Mouse (Mus musculus) E14TG2a.4 (cell line): ENCODE data around the gene Unc45b.
"Not testable (repeated sequence)": the region's sequence is repeated elsewhere in the genome, so short reads cannot be mapped to it uniquely, and the experiment has no call there.

ENCODE experiments used
- CTCF ChIP-seq: conservative IDR thresholded peaks from 2 replicates; pipeline ENCODE4 v1.5.1; 2014; ENCODE audit warnings: low read length
- NANOG ChIP-seq: IDR thresholded peaks from 2 replicates; pipeline ENCODE4 v1.6.1; 2014; ENCODE audit warnings: borderline replicate concordance, low read length, mixed read lengths
- POU5F1 ChIP-seq: IDR thresholded peaks from 2 replicates; pipeline ENCODE4 v1.6.1; 2014; ENCODE audit warnings: low read length, borderline replicate concordance

GRCm38 (mm10) chr11:82930391-82930955, 20.1 kb downstream of the Unc45b start:
- TF ChIP-seq CTCF, NANOG, POU5F1: not testable (repeated sequence)
